Mouse (Mus musculus) erythroblast, embryonic 14.5 days (primary cell): Measurements from ENCODE around the gene Omt2a. TPM values are rescaled to one million over a fixed set of nuclear protein-coding genes. Genes with fewer than 3 reads are reported as not detected.
"Not testable (repeated sequence)": the region's sequence is repeated elsewhere in the genome, so short reads cannot be mapped to it uniquely, and the experiment has no call there.

Experiments
- H3K27me3 ChIP-seq: 2 replicates; pipeline ENCODE4 v1.6.1; 2012; ENCODE audit warnings: inconsistent platforms; ENCODE audit not compliant: control insufficient read depth
- H3K36me3 ChIP-seq: 2 replicates; pipeline ENCODE4 v1.6.1; 2012; ENCODE audit warnings: mild to moderate bottlenecking, inconsistent platforms; ENCODE audit not compliant: control insufficient read depth
- H3K4me1 ChIP-seq: 2 replicates; pipeline ENCODE4 v1.6.1; 2012; ENCODE audit warnings: inconsistent platforms; ENCODE audit not compliant: control insufficient read depth
- H3K4me3 ChIP-seq: replicated peaks from 2 replicates; pipeline ENCODE3; 2012; ENCODE audit warnings: moderate library complexity, mild to moderate bottlenecking, inconsistent platforms
- H3K9me3 ChIP-seq: 2 replicates; pipeline ENCODE4 v1.6.1; 2012; ENCODE audit warnings: low read length, inconsistent platforms, mixed read lengths; ENCODE audit not compliant: control insufficient read depth
- GATA1 ChIP-seq: IDR thresholded peaks from 2 replicates; pipeline ENCODE4 v1.6.1; 2012; ENCODE audit warnings: low read length, inconsistent platforms, mixed read lengths
- TAL1 ChIP-seq: IDR thresholded peaks from 3 replicates; pipeline ENCODE4 v1.6.1; 2012; ENCODE audit warnings: low read length, inconsistent platforms, mixed read lengths
- polyA plus RNA-seq: library from polyadenylated mRNA; stranded (reverse); fragments of >175 nt; gene quantifications from 2 replicates; pipeline ENCODE4 v1.2.3, GENCODE M21; 2012

Omt2a gene
- polyA plus RNA-seq, 1 experiment: not detected

GRCm38 (mm10) chr9:78347004-78347403 is 32.4 kb upstream of the Omt2a start:
- H3K4me1 ChIP-seq: no peaks in the 10 kb centered on the region
- no peaks in the 10 kb centered on the region for H3K9me3 ChIP-seq
- TF ChIP-seq GATA1: no peak
- TF ChIP-seq TAL1: no peak
- no peak overlapping the region for H3K4me3 ChIP-seq
- H3K27me3 ChIP-seq: no peaks in the 10 kb centered on the region
- H3K36me3 ChIP-seq: no peaks in the 10 kb centered on the region

- not testable (repeated sequence) for H3K36me3 ChIP-seq, H3K4me1 ChIP-seq, H3K27me3 ChIP-seq, H3K4me3 ChIP-seq, H3K9me3 ChIP-seq
Observed at GRCm38 (mm10) chr9:78345235-78345634, 30.6 kb upstream of the Omt2a start.

GRCm38 (mm10) chr9:78343055-78343454 is 28.5 kb upstream of the Omt2a start:
- not testable (repeated sequence) for H3K4me1 ChIP-seq, H3K4me3 ChIP-seq, H3K36me3 ChIP-seq, H3K9me3 ChIP-seq, H3K27me3 ChIP-seq

GRCm38 (mm10) chr9:78342494-78342893 is 27.9 kb upstream of the Omt2a start:
- H3K4me1 ChIP-seq, H3K27me3 ChIP-seq: not testable (repeated sequence)

GRCm38 (mm10) chr9:78340324-78340723 is 25.7 kb upstream of the Omt2a start:
- not testable (repeated sequence) for H3K27me3 ChIP-seq, H3K4me1 ChIP-seq, H3K9me3 ChIP-seq, H3K4me3 ChIP-seq, H3K36me3 ChIP-seq

More at GRCm38 (mm10) chr9:78342494-78342893, 27.9 kb upstream of the Omt2a start:
- not testable (repeated sequence) for H3K36me3 ChIP-seq, H3K4me3 ChIP-seq, H3K9me3 ChIP-seq

- H3K9me3 ChIP-seq, H3K27me3 ChIP-seq, H3K4me1 ChIP-seq, H3K4me3 ChIP-seq, H3K36me3 ChIP-seq: not testable (repeated sequence)
Observed at GRCm38 (mm10) chr9:78337050-78337449, 22.5 kb upstream of the Omt2a start.

- not testable (repeated sequence) for H3K27me3 ChIP-seq, H3K4me1 ChIP-seq
Observed at GRCm38 (mm10) chr9:78327289-78327688, 12.7 kb upstream of the Omt2a start, which contains the start of gene Omt2b. Omt2b (plus strand) TSS chr9:78327589.

GRCm38 (mm10) chr9:78319499-78319898 is 4.9 kb upstream of the Omt2a start:
- Histone ChIP-seq H3K27me3 (no peaks in the 10 kb centered on the region), H3K9me3 (no peaks in the 10 kb centered on the region; the same call in 1 of the 2 replicates), H3K36me3 (no peaks in the 10 kb centered on the region), H3K4me3 (no peak overlapping the region), H3K4me1 (no peaks in the 10 kb centered on the region)
- TF ChIP-seq GATA1 (no peak), TAL1 (no peak)

More at GRCm38 (mm10) chr9:78327289-78327688, 12.7 kb upstream of the Omt2a start, which contains the start of gene Omt2b:
- not testable (repeated sequence) for H3K9me3 ChIP-seq, H3K36me3 ChIP-seq, H3K4me3 ChIP-seq

GRCm38 (mm10) chr9:78308122-78308521 is 6.5 kb downstream of the Omt2a start:
- H3K27me3 ChIP-seq, H3K9me3 ChIP-seq: not testable (repeated sequence)

GRCm38 (mm10) chr9:78299143-78299542 is 15.5 kb downstream of the Omt2a start:
- H3K36me3 ChIP-seq, H3K4me1 ChIP-seq, H3K4me3 ChIP-seq, H3K9me3 ChIP-seq, H3K27me3 ChIP-seq: not testable (repeated sequence)

More at GRCm38 (mm10) chr9:78308122-78308521, 6.5 kb downstream of the Omt2a start:
- not testable (repeated sequence) for H3K36me3 ChIP-seq, H3K4me3 ChIP-seq, H3K4me1 ChIP-seq

GRCm38 (mm10) chr9:78298232-78298631 is 16.4 kb downstream of the Omt2a start:
- Histone ChIP-seq H3K27me3 (no peaks in the 10 kb centered on the region), H3K4me1 (no peaks in the 10 kb centered on the region), H3K9me3 (no peaks in the 10 kb centered on the region), H3K4me3 (no peak overlapping the region), H3K36me3 (no peaks in the 10 kb centered on the region)
- TF ChIP-seq GATA1 (no peak), TAL1 (no peak)

- H3K36me3 ChIP-seq, H3K4me3 ChIP-seq, H3K27me3 ChIP-seq, H3K4me1 ChIP-seq, H3K9me3 ChIP-seq: not testable (repeated sequence)
Observed at GRCm38 (mm10) chr9:78296089-78296488, 18.5 kb downstream of the Omt2a start.

GRCm38 (mm10) chr9:78294781-78295180 is 19.8 kb downstream of the Omt2a start:
- not testable (repeated sequence) for H3K4me3 ChIP-seq, H3K27me3 ChIP-seq, H3K36me3 ChIP-seq, H3K9me3 ChIP-seq, H3K4me1 ChIP-seq

- not testable (repeated sequence) for H3K36me3 ChIP-seq, H3K27me3 ChIP-seq, H3K4me3 ChIP-seq, H3K9me3 ChIP-seq, H3K4me1 ChIP-seq
Observed at GRCm38 (mm10) chr9:78293683-78294082, 20.9 kb downstream of the Omt2a start.

GRCm38 (mm10) chr9:78292462-78292861 is 22.1 kb downstream of the Omt2a start:
- H3K9me3 ChIP-seq, H3K27me3 ChIP-seq, H3K36me3 ChIP-seq, H3K4me1 ChIP-seq, H3K4me3 ChIP-seq: not testable (repeated sequence)
